Mouse (Mus musculus) c-Kit-positive CD71-positive TER-119-positive erythroid progenitor cells, embryonic 14.5 days (primary cell): Measurements from ENCODE around the gene Nfic.
A peak's percentile ranks its signal among the peaks of the same experiment; 100 is the strongest.

Experiments
- DNase-seq: peaks from one replicate; pipeline ENCODE4 v3.0.0-alpha.2; 2013; ENCODE audit warnings: low spot score

Gene Nfic

DNA sequence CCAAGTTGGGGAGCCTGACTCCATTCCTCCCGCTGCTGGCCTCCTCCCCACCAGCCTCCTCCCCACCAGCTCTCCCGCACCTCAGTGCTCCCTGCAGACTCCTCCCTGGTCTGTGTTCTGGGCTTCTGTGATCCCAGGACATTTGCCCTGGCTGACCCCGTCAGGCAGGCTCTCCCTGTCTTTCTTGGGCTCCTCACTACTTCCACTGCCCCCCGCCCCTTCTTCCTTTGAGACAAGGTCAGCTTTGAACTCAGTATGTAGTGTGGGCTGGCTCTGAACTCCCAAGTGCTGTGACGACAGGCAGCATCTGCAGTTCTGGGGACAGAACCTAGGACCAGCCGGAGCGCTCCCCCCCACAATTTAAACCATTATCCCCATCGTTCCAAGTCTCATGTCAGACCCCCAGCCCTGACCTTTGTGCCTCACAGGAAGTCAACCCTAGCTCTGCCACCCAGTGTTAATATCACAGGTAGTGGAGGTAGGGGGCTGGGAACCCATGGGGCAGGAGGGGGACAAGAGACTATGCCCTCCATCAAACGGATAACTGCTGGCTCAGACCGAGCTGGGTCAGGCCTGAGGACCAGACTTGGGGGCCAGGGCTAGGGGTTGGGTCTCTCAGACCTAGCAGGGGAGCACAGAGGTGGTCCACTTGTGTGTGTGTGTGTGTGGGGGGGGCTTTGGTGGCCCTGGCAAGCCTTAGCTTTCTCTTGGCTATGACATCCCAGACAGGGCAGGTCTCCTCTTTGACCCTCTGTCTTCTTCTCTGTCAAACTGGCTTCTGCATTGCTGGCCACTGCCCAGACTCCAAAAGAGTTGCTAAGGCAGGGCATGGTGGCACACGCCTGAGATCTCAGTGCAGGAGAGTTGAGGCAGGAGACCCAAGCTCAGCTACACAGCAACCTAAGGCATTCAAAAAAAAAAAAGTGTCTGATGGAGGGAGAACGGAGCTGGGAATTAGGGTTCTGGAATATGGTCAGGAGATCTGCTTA is 37.9 kb downstream of the Nfic start:
- DNase-seq = no peak

DNA sequence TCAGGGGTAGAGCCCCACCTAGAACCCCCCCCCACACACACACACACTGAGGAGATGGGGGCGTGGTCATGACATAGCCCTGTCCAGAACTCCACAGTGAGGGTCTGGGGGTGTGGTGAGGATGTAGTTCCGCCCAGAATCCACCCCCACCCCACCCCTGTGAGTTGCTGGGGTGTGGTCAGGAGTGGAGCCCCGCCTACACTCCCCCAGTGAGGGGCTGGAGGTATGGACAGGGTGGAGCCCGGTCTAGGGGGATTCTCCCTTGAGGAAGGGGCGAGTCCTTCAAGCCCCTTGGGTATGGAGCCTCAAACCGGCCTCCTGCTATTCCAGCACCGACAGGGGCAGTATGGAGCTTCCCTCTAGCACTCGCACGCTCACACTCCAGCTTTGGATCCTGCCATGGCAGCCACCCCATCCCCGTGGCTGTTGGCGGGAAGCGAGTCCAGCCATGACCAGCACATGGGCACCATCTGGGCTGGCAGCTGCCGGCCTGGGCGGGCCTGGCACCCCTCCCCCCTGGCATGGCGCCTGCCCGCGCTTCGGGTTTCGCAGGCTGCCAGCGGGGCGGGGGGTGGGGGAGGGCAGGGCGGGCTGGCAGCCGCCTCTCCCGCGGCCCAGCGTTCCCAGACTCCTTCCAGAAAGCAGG is 38.7 kb downstream of the Nfic start:
- DNase-seq = no peak

DNA sequence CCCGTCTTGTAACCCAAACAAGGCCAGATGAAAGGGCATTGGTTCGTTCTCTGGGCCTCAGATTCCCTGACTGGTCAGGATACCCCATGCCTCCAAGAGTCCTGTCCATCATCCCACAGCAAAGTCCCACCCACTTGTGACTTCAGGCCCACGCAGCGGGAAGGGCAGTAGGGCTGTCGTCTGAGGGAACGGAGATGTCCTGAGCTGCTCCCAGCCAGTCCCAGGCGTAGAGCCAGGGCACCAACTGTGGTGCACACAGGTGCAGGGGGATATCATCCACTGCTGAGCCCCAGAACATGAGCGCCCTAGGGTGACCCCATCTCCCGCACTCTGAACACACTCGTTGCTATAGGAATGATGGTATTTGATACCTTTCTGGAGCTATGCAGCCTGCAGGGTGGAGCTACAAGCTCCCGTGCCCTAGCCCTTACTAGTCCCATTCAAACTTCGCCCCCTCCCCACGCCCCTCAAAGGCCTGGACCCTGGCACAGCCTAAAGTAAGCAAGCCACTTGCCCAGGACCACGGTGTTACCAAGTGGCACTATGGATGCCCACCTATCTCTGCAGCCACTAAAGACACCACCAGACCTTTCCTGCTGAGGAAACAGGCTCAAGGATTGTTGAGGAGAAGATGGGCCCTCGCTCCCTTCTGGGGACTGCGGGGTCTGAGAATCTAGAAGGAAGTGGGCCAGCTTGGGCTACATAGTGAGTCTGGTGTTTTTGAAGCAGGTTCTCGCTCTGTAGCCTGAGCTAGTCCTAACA is 39.7 kb downstream of the Nfic start:
- DNase-seq = no peak

DNA sequence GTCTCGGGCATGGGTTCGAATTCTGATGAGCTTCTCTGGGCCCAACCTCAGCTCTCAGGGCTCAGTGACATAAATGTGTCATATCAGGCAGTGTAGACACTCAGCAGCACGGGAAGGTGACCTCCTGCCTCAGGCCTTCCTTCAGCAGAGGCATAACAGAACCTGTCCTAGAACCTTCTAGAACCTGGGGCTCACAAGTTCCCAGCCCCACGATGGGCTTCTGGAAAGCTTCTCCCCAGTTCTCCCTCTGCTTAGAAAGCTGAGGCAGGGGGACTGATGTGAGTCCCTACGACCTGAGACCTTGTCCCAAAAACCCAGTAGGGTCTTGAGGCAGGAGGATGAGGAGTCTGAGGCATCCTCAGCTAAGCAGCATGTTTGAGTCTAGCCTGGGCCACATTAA is 40.3 kb downstream of the Nfic start:
- DNase-seq = no peak

DNA sequence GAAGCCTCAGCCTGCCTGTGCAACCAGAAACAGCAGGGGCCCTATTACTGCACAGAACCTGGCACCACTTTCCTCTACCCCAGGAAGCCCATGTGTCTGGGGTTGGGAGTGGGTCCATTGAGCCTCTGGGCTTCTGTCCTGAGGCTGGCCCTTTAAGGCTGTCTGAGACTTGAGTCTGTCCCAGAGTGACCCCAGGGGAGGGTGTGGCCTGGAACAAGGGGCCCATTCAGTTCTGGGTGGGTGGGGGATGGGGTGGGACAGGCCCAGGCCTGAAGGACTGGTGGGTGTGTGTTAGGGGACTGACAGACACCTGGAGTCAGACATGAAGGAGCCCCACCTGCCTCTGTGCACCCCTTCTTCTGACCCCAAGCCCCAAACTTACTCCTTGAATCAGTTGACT is 40.8 kb downstream of the Nfic start:
- DNase-seq = no peak

DNA sequence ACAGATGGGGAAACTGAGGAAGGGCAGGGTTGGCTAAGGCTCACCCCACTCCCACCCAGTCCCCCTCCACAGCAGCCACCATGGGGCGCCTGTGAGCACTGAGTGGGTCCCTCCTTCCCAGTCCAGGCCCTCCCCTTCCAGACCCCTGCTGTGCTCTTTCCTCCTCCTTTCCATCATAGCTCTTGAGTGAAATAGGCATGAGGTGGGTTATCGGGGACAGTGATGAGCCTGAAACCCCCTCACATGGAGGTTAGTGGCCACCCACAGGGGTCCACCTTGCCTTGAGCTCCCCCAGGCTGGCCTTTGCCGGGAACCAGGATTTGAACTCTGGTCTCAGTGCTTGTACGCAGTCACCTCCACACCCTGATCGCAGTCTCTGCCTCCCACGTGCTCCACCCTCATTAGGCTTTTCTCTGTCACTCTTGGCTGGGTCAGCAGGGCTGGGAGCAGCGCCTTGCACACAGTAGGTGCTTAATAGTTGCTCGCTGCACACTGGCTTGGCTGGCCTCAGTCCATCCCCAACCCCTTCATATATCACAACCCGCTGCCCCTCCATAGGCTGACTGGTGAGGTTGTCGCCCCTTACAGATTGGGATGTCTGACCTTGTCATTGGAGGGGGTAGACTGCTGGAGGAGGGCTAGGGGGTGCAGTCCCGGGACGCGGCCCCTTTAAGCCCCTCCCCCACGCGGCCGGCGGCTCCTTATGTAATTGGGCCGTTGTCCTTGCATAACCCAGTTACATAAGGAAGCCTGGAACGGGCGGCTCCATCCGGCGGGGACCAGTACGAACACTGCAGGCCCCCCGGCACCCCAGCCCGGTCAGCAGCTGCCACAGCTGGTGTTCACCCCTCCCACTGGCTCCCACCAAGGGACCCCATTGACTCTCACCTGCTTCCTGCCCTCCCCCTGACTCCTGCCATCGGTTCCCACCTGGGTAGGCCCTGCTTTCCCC is 41.8 kb downstream of the Nfic start:
- no peak for DNase-seq

DNA sequence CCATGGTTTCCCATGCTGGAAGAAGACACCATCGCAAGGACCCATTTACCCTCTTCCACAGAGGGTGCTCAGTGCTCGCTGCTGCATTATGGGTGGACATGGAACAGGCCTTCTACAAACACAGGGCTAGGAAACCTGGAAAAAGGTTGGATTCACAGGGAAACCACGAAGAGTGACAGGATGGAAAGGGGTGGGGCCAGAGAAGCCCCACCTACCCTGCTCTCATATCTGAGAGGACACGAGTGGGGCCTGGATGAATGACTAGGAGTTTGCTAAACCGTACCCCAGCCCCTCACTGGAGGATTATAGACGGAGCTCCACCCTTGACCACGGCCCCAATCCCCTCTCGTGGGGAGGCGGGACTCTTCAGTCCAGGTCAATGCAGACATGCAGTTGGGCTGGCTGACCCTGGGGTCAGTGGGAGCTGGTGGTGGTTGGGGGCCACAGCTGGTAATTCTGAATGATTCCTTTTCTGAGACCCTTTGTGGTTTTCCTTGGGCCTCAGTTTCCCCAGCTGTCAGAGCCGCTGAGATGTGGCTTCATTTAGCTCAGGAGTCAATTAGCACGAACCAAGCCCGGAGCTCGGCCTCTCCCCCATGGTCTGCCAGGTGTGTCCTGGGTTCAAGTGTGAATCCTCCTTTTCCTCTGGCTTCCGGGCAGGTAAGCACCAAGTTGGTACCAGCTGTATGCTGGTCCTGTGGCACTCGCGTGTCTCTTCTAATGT is 42.7 kb downstream of the Nfic start:
- no peak for DNase-seq

DNA sequence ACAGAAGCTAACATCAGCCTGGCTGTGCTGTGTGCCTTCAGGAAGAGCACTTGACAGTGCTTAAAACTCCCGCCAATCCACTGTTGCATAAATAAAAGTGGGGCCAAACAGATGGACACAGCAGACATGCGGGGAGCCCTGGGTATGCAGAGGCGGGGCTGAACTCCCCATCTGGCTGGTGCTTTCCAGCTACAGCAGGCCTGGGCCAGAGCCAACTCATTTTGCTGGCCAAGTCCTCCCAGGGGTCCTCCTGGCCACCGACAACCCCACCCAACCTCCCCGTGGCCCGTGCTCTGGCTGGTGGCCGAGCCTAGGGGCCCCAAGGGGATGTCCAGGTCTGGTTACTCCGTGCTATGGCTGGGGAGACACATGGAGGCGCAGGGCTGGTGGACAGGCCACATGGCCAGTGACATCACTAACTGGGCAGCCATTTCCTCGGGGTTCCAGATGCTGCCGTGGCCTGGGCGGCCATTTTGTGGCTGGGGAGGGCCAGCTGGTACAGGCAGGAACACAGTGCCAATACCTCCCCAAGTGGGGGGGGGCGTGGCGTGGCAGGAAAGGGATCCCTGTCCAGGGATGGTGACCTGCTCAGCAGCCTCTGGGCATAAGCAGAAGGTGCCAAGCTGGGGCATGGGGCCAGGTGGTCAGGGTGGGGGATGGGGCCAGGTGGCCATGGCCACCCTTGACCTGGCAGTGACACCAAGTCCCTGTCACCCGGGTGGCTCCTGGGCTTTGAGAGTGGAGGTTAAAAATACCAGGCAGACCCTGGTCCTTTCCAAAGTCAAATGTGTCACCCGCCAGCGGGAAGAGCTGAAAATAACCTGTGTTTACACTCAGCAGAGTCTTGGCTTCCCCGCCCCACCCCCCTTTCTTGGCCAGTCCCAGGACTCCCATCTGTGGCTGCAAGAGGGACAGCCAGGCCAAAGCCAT is 43.7 kb downstream of the Nfic start:
- DNase-seq = no peak

DNA sequence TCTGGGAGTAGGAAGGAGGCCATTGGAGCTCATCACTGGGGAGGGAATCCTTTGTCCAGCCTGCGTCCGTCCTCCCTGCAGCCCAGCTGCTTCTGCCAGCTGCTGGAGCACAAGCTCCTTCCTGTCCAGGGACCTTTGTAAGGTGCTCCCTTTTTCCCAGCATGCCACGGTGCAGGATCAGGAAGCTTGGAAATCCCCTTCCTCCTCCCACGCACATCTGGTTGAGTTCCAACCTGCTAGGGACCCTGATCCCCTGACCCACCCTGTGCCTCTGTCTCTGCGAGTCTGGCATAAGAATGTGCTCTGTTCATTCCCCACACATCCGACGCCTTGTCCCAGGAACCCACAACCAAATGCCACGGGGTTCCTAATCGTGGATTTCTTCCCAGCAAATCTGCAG is 44.5 kb downstream of the Nfic start:
- DNase-seq = no peak

DNA sequence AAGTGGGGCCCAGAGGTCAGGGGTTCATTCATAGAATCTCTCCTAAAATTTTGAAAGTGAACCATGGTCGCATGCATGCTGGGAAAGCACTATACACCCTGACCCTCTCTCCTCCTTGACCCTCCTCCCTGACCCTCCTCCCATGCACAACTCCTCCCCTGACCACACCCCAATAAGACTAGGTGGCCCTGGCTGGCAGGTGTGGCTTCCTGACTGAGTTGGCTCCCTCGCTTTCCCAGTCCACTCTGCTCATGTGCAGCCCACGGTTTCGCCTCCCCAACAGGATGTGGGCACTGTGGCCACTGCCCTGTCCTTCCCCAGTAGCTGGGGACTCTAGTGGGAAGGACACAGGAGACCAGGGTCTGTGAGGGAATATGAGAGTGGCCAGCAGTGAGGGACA is 45.1 kb downstream of the Nfic start:
- no peak for DNase-seq

DNA sequence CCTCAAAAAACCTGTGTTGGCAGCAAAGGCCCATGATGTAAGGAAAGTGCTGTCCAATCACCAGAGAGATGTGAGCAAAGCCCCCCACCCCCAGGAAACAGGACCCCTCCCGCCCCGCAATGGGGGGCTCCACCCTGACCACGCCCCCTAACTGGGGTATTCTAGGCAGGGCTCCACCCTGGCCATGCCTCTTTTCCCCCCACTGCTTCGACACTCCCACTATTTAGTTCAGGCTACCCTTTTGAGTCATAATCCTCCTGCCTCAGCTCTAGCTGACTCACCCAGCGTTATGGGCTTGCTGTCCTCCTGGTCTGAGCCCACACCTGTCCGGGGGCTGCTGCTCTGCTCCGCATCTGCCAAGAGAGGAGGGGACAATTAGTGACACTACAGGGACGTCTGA is 46.1 kb downstream of the Nfic start:
- no peak for DNase-seq

DNA sequence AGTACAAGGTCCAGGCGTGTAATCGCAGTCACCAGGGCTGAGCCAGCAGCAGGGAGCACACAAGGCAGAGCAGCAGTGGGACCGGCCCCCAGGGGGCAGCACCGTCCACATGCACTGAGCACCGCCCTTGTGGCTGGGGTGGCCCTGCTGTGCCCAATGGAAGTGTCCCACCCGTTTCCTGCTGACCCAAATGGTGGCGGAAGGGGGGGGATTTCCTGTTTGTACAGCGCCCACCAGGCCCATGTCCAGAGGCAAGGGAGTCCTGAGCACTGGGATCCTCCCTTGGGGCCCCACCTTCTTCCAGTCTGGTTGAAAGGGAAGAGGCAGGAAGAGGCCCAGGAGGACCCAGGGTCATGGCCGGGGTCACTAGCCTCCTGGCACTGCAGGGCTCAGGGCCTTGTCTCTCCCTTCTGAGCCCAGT is 46.6 kb downstream of the Nfic start:
- peak; percentile 69 for DNase-seq

DNA sequence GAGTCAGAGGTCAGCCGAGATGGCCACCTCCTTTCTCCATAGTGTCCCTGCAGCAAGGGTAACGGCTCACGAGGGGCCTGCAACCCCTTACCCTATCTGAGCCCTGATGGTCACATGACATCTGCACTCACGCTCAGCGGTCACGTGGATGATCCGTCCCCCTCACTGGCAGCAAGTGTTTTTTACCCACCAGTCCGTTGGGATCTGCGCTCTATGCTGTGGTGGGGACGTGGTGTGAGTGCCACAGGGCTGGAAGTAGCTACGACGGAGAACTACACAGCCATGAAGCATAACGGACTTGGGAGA is 47.1 kb downstream of the Nfic start:
- DNase-seq = no peak

DNA sequence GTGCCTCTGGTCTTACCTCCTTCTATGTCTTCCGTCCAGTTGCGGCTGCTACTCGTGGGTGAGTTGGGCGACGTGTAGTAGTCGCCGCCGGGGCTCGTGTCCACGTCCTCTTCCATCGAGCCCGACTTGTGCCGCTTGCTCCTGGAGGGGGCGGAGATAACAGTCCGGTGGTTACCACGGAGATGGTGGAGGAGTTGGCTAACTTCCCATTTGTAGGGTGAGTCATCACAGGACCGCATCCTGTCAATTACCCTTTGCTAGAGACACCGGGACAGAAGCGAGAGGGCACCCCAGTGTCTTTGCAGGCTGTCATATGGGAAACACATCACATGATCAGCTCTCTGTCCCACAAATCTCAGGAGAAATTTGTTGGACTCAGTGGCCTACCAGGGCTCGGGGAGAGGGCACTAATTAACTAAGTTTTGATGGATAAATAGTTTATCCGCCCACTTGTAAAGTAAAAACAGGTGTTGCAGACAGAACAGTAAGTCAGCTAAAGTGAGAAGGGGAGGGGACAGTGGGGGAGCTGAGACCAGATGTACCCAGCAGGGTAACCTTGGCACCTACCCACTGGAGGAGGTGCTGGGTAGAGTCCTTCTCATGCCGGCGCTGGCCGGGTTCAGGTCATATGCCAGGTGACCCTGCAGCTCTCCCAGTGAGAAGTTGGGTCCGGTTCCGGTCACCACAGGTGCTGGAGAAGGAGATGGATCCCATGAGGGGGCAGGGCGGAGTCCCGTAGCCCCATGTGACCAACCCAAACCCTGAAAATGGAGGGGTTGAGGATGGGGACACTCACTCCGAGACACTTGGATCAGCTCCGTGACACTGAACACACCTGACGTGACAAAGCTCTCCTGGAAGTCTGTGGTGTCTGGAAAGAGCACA is 47.7 kb downstream of the Nfic start:
- peak; percentile 56 for DNase-seq

DNA sequence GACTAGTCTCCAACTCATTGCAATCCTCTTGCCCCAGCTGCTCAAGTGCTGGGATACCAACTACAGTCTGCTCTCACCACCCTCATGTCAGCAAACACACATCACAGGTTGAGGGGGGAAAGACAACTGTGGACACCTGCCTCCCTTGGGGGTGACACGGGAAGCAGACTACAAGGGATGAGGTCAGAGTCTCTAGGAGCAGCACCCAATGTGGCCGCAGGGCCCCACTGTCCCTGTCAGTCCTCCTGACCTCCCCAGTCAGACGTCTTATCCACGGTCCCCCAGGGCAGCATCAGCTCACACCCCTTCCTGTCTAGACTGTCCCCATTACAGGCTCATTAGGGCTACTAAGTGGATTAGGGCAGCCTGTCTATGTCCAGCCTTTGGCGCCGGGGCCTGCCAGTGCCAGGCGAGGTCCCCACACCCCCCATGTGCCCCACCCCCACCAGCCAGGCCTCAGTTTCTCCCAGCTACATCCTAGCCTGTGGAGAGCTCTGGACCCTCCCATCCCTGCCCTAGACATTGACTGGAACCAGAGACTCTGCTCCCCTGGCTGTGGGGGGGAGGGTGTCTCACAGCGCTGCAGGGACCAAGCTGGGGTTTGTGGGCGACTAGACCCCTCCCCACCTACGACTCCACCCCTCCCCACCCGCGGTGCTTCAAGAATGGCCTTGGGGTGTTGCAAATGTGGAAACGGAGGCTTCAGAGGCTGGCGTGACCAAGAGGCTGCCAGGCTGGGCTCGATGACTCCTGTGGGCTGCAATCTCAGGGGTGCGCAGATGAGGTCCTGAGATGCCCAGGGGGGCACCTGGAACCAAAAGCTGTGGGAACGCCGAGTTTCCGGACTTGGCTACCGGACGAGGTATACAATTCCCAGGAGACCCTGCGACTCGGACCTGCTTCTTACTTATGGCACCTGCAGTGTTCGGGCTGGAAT is 48.7 kb downstream of the Nfic start:
- no peak for DNase-seq

DNA sequence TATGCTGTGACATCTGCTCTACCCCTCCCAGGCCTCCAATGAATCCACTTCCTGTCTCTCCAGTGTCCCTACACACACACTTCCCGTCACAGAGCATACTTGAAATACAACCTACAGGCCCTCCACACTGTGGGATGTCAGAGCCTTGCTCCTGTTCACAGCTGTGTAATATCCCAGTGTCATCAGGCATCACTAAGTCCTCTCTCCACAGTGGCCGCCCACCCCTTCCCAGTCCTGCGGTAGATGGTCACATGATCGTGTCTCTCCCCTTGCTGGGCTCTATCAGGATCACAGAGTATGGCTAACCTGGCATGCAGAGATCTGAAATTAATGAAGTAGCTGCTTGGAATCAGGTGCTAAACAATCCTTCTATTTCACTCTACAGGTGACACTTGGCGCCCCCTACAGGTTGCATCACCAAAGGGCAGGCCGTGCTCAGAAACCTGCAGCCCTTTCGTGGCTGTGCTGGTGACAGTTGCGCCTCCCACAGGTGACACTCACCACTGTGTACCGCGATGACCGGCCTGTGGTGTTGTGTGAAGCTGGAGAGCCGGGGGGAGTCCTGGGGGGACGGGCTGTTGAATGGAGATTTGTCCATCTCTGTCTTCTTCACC is 49.7 kb downstream of the Nfic start:
- peak; percentile 60 for DNase-seq

DNA sequence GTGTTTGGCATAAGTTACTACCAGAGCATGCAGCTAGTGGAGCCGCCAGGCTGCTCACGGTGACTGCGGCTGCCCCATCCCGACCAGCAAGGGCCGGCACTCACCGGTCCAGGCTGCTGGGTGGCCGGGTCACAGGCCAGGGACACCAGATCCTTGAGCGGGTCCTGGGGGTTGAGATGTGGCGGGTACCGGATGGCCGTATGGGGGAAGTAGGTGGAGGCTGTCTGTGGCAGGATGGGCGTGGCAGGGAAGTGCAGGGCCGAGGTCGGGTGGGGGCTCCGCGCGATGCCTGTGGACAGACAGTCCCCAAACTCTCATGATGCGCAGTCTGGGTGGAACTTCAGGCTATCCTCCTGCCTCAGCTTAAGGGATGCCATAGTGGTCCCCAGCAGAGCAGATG is 50.7 kb downstream of the Nfic start:
- no peak for DNase-seq
